Mouse (Mus musculus) inflammation-experienced regulatory T-cells, adult 6 months (primary cell): ENCODE measurements around the gene Polr2m. TPM values are rescaled to one million over a fixed set of nuclear protein-coding genes. Genes with fewer than 3 reads are reported as not detected.

Experiments used
- ATAC-seq: one replicate; pipeline ENCODE4 v1.8.0; 2017
- polyA plus RNA-seq, 3 experiments: library from polyadenylated mRNA; unstranded; fragments of 100-300 nt; shearing (Covaris generic); gene quantifications; one replicate each; pipeline ENCODE4 v1.2.1; 2017

Polr2m gene
- polyA plus RNA-seq, 3 experiments from 2014 or later: 19.3 to 26.8 (median 23.3) TPM

GRCm38 (mm10) chr9:71466111-71466510 is 19.6 kb downstream of the Polr2m start:
- ATAC-seq: no peak

- no peak for ATAC-seq
These were observed 22.6 kb downstream of the Polr2m start for GRCm38 (mm10) chr9:71463072-71463667.

GRCm38 (mm10) chr9:71456738-71457137 is 29.0 kb downstream of the Polr2m start:
- ATAC-seq: no peak

GRCm38 (mm10) chr9:71453917-71454316 is 31.8 kb downstream of the Polr2m start:
- ATAC-seq: no peak

GRCm38 (mm10) chr9:71453352-71453751 is 32.4 kb downstream of the Polr2m start:
- no peak for ATAC-seq

GRCm38 (mm10) chr9:71450626-71451025 is 35.1 kb downstream of the Polr2m start:
- no peak for ATAC-seq

GRCm38 (mm10) chr9:71447573-71447972 is 38.2 kb downstream of the Polr2m start:
- ATAC-seq: no peak

GRCm38 (mm10) chr9:71445308-71445707 is 40.4 kb downstream of the Polr2m start:
- no peak for ATAC-seq

GRCm38 (mm10) chr9:71438146-71438545 is 47.6 kb downstream of the Polr2m start:
- ATAC-seq: no peak

Other genes with a start within 250 kb of the Polr2m start
- under 1 TPM in 1 of 3 experiments, not detected in 2; 0.49 TPM for gene Myzap, start 106.4 kb upstream of the Polr2m start, polyA plus RNA-seq